Mouse (Mus musculus) embryo, embryonic 11.5 days (tissue): Measurements from ENCODE around the gene Rsad1.

Experiments used
- DNase-seq: peaks from one replicate; pipeline ENCODE4 v3.0.0-alpha.2; 2012; ENCODE audit warnings: low read depth, low spot score

Rsad1 gene

DNA sequence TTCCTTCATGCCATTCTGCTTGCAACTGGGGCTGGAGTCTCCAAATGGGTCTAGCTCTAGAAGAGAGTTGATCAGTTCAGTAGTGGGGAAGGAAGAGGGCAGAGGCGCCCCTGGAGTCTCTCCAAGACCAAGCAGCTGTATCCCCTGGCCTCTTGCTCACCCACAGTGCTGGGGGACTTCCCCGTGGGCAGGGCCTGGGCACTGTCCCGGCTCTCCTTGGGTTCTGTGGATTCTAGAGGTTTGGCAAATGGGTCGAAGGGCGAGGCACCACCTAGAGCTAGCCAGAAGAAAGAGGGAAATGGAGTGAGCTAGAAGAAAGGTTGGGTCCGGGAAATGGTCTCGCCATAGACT lies 57.3 kb downstream of the Rsad1 start:
- no peak for DNase-seq

DNA sequence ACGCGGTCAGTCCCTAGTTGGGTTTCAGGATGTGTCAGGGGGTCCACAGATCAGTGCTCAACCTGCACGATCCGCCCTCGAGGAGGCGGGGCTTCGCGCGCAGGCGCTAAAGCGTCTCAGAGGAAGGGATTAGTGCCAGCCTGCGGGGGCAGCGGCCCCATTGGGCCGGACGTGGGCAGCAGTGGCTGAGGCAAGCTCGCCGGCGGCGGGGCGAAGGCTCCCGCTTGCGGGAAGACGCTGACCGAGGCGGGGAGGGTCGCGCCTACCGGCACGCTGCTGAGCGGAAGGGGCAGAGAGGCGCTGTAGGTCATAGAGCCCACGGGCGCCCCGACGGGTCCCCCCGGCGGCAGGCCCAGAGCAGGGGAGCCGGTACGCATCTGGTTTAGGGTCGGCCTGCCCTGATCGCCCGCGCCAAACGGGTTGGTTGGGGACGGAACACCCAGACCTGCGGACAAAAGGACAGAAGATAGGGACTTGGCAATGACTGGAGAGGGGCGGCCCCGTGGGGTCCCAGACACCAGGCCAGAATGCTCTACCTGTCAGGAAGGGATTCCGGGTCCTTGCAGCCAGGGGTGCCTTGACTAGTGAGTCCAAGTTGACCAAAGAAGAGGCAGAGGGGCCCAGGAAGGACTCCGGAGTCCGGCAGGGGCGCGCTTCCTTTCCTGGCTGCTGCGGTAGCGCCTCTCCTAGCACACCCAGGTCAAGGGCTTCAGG lies 57.9 kb downstream of the Rsad1 start:
- DNase-seq, result no peak
